Mouse (Mus musculus): ENCODE results near the gene Cgn.

GRCm38 (mm10) chr3:94804976-94805375, 18.7 kb upstream of the Cgn start:
- no peak for TF ChIP-seq CTCF (IDR thresholded peaks at IDR 0.05; ENCODE audit: low read depth)
- TF ChIP-seq EP300 (IDR thresholded peaks at IDR 0.05; ENCODE audit: low read depth) = no peak
